Mouse (Mus musculus) hindbrain, embryonic 12.5 days (tissue): Measurements from ENCODE around the gene Bend6. TPM values are rescaled to one million over a fixed set of nuclear protein-coding genes. Genes with fewer than 3 reads are reported as not detected.
"Not testable (repeated sequence)": the region's sequence is repeated elsewhere in the genome, so short reads cannot be mapped to it uniquely, and the experiment has no call there.

Source experiments
- ATAC-seq: fragments of 200-750 bp; cut with Nextera tagmentation; 2 replicates; pipeline ENCODE4 v1.8.0; 2017; ENCODE audit warnings: moderate TSS enrichment; ENCODE audit not compliant: low FRiP score
- H3K27ac ChIP-seq: fragments of 300-500 bp; sonication (generic); 2 replicates; pipeline ENCODE4 v1.5.1; 2016; ENCODE audit warnings: mild to moderate bottlenecking
- H3K27me3 ChIP-seq: fragments of 300-500 bp; sonication (generic); 2 replicates; pipeline ENCODE4 v1.6.1; 2016; ENCODE audit warnings: mild to moderate bottlenecking
- H3K36me3 ChIP-seq: fragments of 300-500 bp; sonication (generic); 2 replicates; pipeline ENCODE4 v1.6.1; 2016; ENCODE audit warnings: mild to moderate bottlenecking
- H3K4me1 ChIP-seq: fragments of 300-500 bp; sonication (generic); 2 replicates; pipeline ENCODE4 v1.6.1; 2016
- H3K4me2 ChIP-seq: fragments of 300-500 bp; sonication (generic); replicated peaks from 2 replicates; pipeline ENCODE4 v1.6.1; 2016; ENCODE audit warnings: mild to moderate bottlenecking
- H3K4me3 ChIP-seq: fragments of 300-500 bp; sonication (generic); 2 replicates; pipeline ENCODE4 v1.5.1; 2016; ENCODE audit warnings: mild to moderate bottlenecking
- H3K9ac ChIP-seq: fragments of 300-500 bp; sonication (generic); 2 replicates; pipeline ENCODE4 v1.6.1; 2016; ENCODE audit warnings: mild to moderate bottlenecking, moderate library complexity
- H3K9me3 ChIP-seq: fragments of 300-500 bp; sonication (generic); replicated peaks from 2 replicates; pipeline ENCODE4 v1.6.1; 2016; ENCODE audit warnings: mild to moderate bottlenecking
- WGBS: fragments of 180-500 bp; shearing (Covaris S2); methylation state at CpG from one replicate; pipeline ENCODE4 v1.1.7; 2016; 5-methylcytosine and 5-hydroxymethylcytosine counted together
- polyA plus RNA-seq: library from polyadenylated mRNA; unstranded; fragments of >200 nt; fragmentation: Nextera tagmentation; extraction: Ambion mirVana; gene quantifications from 2 replicates; pipeline ENCODE4 v1.2.1, GENCODE M21; 2016

Bend6 gene
- polyA plus RNA-seq, 1 experiment from 2014 or later: 4.4 TPM

DNA sequence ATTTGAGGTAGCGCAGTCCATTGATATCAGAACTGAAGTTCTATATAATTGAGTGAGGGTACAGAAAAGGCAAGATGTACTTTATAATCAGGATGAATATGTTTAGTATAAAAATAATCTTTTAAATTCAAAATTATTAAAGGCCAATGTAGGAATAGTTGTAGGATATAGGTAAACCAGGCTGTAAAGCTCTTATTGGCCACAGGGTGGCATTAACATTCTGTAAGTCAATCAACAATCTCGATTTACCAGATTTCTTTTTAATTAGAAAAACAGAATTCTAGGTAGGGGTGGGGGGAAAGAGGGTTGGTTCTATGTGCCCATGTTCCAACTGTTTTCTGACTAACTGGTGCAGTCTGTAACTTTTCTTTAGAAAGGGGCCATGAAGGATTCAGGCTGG lies 60.8 kb downstream of the Bend6 start:
- Histone ChIP-seq H3K36me3 (no peaks in the 10 kb centered on the region), H3K27ac (no peak overlapping the region), H3K4me3 (no peak overlapping the region), H3K4me2 (no peak overlapping the region), H3K27me3 (no peaks in the 10 kb centered on the region), H3K9ac (no peak overlapping the region), H3K9me3 (no peaks in the 10 kb centered on the region), H3K4me1 (no peaks in the 10 kb centered on the region)
- WGBS: 97% methylated on average over 2 of the region's 2 CpGs
- no peak for ATAC-seq

DNA sequence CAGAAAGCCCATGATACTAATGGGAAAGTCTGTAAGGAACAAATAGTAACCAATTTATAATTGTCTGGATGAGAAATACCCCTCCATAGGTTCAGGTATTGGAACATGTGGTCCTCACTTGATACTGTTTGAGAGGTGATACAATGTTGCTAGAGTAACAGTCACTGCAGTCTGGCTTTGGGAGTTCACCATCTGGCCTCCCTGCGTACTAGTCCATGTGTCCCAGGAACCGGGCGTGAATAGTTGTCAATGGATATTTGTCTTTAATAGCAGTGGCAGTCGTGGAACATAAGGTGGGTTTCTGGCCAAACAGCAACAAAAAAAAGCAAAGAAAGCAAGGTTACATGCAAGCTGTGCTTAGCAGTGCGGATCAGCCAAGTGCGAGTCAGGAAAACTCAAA lies 63.8 kb downstream of the Bend6 start:
- no peaks in the 10 kb centered on the region for H3K27me3 ChIP-seq
- H3K36me3 ChIP-seq: no peaks in the 10 kb centered on the region
- no peak overlapping the region for H3K9ac ChIP-seq
- H3K4me1 ChIP-seq: no peaks in the 10 kb centered on the region
- H3K9me3 ChIP-seq: no peaks in the 10 kb centered on the region
- no peak overlapping the region for H3K4me2 ChIP-seq
- ATAC-seq: no peak
- H3K27ac ChIP-seq: no peak overlapping the region
- no peak overlapping the region for H3K4me3 ChIP-seq
- WGBS: 76% methylated on average over 6 of the region's 6 CpGs

DNA sequence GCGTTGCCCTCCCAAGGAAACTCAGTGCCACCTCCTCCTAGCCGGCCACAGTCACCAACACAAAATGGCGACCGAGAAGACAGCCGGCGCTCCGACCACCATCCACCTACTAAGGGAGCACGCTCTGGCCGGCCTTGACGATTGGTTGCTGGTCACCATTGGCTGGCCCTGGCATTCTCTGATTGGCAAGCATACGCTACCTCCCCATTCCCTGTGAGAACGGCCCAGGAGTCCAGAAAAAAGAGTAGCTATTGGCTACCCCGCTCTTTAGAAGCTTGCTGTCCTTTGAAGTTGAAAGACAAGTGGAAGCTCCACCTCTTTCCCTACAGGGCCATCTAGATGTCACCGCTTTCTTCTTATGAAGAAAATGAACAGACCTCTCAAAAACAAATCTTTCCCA lies 68.7 kb downstream of the Bend6 start:
- H3K27me3 ChIP-seq, H3K9ac ChIP-seq, H3K4me3 ChIP-seq, H3K9me3 ChIP-seq, H3K36me3 ChIP-seq, ATAC-seq, H3K4me2 ChIP-seq, H3K4me1 ChIP-seq, H3K27ac ChIP-seq: not testable (repeated sequence)
- 95% methylated on average over 14 of the region's 14 CpGs for WGBS

DNA sequence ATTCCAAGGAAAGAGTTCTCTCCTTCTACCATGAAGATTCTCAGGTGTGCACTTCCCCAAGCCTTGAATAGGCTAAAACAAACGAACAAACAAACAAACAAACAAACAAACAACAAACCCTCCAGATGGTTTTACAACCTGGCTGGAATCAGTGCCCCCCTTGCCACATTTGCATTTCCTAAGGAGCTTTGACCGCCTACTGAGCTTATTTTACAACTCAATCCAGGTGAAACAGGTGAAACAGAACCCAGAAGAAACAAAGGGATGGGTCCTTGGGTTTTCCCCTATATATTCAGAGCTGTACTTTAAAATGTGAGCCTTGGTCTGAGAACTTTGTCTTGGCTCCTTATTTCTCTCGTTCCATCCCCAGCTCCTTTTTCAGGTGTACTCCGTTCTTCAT lies 77.0 kb downstream of the Bend6 start:
- no peaks in the 10 kb centered on the region for H3K27me3 ChIP-seq
- H3K9ac ChIP-seq: no peak overlapping the region
- no peak overlapping the region for H3K4me3 ChIP-seq
- no peaks in the 10 kb centered on the region for H3K36me3 ChIP-seq
- no peak overlapping the region for H3K27ac ChIP-seq
- 0 out of 2 replicates have a peak, but pooled peaks cover 4% of the 10 kb centered on the region for H3K9me3 ChIP-seq
- no peaks in the 10 kb centered on the region for H3K4me1 ChIP-seq
- 66% methylated on average over 4 of the region's 4 CpGs for WGBS
- no peak overlapping the region for H3K4me2 ChIP-seq
- no peak for ATAC-seq

DNA sequence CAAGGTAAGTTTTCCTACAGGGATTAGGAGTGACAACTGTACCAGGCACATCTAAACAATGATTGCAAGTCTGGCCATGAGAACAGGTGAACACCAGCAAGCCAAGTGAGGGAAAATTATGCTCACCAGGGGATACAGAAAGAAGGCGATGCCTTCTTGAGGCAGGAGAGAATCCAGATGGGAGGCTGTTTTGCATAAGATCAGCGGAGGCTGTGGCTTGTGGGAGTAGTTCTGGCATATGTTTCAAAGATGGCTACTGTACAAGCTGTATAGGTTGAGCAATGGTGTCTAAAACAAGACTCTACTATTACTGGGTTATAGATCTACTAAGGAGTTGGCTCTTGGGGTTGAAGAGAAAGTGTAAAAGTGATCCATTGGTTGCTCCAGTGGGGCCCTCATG lies 89.7 kb downstream of the Bend6 start:
- H3K27ac ChIP-seq: no peak overlapping the region
- H3K9ac ChIP-seq: no peak overlapping the region
- no peak overlapping the region for H3K4me2 ChIP-seq
- ATAC-seq: no peak
- H3K4me1 ChIP-seq: peaks cover 7% of the 10 kb centered on the region
- no peaks in the 10 kb centered on the region for H3K9me3 ChIP-seq
- 88% methylated on average over 2 of the region's 2 CpGs for WGBS
- no peaks in the 10 kb centered on the region for H3K27me3 ChIP-seq
- H3K36me3 ChIP-seq: no peaks in the 10 kb centered on the region
- no peak overlapping the region for H3K4me3 ChIP-seq

DNA sequence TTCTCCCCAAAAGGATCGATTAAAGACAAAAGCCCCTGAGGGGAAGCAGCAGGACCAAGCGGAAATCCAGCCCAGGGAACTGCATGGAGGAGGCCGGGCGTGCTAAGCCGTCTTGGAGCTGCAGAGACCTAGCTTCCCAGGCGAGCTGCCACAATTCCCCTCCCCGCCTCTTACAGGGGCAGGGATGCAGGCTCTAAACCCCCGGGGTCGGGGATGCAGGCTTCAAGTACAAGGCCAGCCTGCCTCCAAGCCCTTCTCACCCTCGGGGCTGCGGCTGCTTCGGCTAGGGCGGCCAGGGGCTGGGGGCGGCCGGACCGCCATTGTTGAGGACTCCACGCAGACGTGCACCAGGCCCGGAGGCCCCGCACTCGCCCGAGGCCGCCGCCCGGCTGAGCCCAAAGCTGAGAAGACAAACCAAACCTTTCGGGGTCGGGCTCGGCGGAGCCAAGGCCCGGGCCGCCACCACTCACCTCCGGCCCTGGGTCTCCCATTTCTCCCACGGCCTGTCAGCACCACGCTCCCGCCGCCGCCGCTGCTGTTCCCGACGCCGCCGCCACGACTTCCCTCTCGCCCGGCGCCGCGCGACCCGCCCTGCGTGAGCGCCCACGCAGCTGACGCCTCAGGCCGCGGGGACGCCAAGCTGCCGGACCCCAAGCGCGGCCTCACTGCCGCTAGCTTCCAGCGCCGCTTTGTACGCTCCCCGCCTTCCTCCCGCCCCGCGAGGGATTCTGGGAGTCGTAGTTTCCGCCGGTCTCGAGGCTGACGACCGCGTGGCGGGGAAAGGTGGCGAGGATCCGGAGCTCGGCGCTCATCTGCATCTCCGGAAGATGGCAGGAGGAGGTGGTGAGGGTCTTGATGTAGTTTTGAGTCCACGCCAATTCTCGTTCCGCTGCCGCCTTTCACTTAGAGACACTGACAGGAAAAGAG lies 93.5 kb downstream of the Bend6 start, which contains the start of gene Zfp451:
Gene Zfp451, minus strand, starts transcription at position 728 of the 927 bp plus-strand sequence.
- WGBS: under 1% methylated on average over 85 of the region's 85 CpGs
- peak; percentile 94 for ATAC-seq
- peak within 1 kb of the TSS; percentile 97 for H3K27ac ChIP-seq
- H3K9ac ChIP-seq: peak within 1 kb of the TSS; percentile 99
- H3K27me3 ChIP-seq: no peaks in the 10 kb centered on the region
- H3K36me3 ChIP-seq: peaks cover 29% of the 10 kb centered on the region
- peaks cover 14% of the 10 kb centered on the region for H3K4me1 ChIP-seq
- H3K4me3 ChIP-seq: peak within 1 kb of the TSS; percentile 97
- H3K9me3 ChIP-seq: no peaks in the 10 kb centered on the region
- H3K4me2 ChIP-seq: peak within 1 kb of the TSS; percentile 82

DNA sequence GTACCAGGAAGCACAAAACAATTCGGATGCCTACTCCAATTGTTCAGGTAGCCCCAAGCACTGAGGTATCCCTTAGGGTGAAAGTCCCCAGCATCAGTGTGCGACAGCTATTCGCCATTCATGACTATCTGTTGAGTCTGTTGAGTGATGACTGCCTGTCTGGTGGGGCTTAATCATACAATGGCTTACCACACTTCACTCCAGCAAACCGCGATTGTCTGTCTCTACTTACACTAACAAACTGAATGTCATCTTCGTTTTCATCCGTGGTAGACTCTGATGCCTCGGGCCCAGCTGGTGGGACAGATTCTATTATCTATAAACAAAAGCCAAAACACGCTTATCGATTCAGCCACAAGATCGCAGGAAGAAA lies 94.1 kb downstream of the Bend6 start:
- H3K36me3 ChIP-seq: peaks cover 33% of the 10 kb centered on the region
- peak overlapping the region; percentile 82 for H3K4me2 ChIP-seq
- H3K27me3 ChIP-seq: no peaks in the 10 kb centered on the region
- ATAC-seq: peak; percentile 27
- peak overlapping the region; percentile 99 for H3K9ac ChIP-seq
- peak overlapping the region; percentile 97 for H3K4me3 ChIP-seq
- 8% methylated on average over 11 of the region's 11 CpGs for WGBS
- no peaks in the 10 kb centered on the region for H3K9me3 ChIP-seq
- H3K27ac ChIP-seq: peak overlapping the region; percentile 97
- peaks cover 14% of the 10 kb centered on the region for H3K4me1 ChIP-seq

DNA sequence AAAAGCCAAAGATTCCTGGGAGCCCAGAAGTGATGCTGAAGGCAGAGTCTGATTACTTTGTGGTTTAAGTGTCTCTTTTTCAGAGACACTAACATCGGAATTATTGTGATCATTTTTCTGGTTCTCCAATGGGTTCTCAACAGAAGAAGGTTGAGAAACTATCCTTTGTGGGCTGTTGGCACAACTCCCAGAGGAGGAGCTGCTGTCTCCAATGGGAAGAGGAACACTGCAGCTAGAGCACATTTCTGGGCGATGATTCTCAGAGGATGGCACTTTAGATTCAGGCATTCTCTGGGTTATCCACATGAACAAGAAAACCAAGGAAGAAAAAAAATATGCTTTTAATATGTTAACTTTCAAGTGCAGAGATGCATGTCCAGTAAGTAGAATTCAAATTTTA lies 104.3 kb downstream of the Bend6 start:
- no peaks in the 10 kb centered on the region for H3K4me1 ChIP-seq
- peaks cover 53% of the 10 kb centered on the region for H3K36me3 ChIP-seq
- H3K9me3 ChIP-seq: no peaks in the 10 kb centered on the region
- H3K27ac ChIP-seq: no peak overlapping the region
- H3K9ac ChIP-seq: no peak overlapping the region
- no peaks in the 10 kb centered on the region for H3K27me3 ChIP-seq
- no peak overlapping the region for H3K4me2 ChIP-seq
- ATAC-seq: no peak
- H3K4me3 ChIP-seq: no peak overlapping the region
- 97% methylated on average over 2 of the region's 2 CpGs for WGBS

Other genes with a start within 250 kb of the Bend6 start
- gene Prim2, start 238.0 kb downstream of the Bend6 start, polyA plus RNA-seq: 30.0 and 31.1 TPM in 2 replicates
- 31.0 and 31.2 TPM in 2 replicates for gene Rab23, start 187.9 kb downstream of the Bend6 start, polyA plus RNA-seq
- gene Bag2, start 150.0 kb downstream of the Bend6 start, polyA plus RNA-seq: 19.7 and 24.9 TPM in 2 replicates
- 51.4 and 55.2 TPM in 2 replicates for gene Zfp451, start 93.2 kb downstream of the Bend6 start, polyA plus RNA-seq
- 38.7 and 44.5 TPM in 2 replicates for gene Dst, start 409 bp upstream of the Bend6 start, polyA plus RNA-seq